Mouse (Mus musculus) CD4-positive naive resting alpha-beta T cell, adult 76 days (primary cell): Measurements from ENCODE around the gene Olfr1375. TPM values are rescaled to one million over a fixed set of nuclear protein-coding genes. Genes with fewer than 3 reads are reported as not detected.

Source experiments
- total RNA-seq: library from RNA; stranded (reverse); gene quantifications from one replicate; pipeline ENCODE4 v1.2.4, GENCODE M21; 2023

Gene Olfr1375
- total RNA-seq = not detected

GRCm38 (mm10) chr11:51047809-51048208 lies at the start of gene Olfr1375:
Gene Olfr1375 (plus strand): TSS chr11:51048109.

GRCm38 (mm10) chr11:51003296-51003695 lies 44.6 kb upstream of the Olfr1375 start, which contains the start of gene Olfr51:
Gene Olfr51 (plus strand): TSS chr11:51003596.

GRCm38 (mm10) chr11:51013936-51014335 lies 34.0 kb upstream of the Olfr1375 start, which contains the start of gene Olfr54:
Gene Olfr54 (plus strand): TSS chr11:51014236.

GRCm38 (mm10) chr11:51059151-51059571 lies 11.3 kb downstream of the Olfr1375 start, which contains the start of gene Zfp354a:
Gene Zfp354a (plus strand): TSS chr11:51059257.

Other genes with a start within 250 kb of the Olfr1375 start
- gene Zfp354c, start 220.4 kb upstream of the Olfr1375 start, total RNA-seq = 7.1 TPM
- gene Zfp879, start 206.6 kb upstream of the Olfr1375 start, total RNA-seq = 0.32 TPM
- gene Grm6, start 197.4 kb upstream of the Olfr1375 start, total RNA-seq = 3.1 TPM
- gene Zfp454, start 160.5 kb upstream of the Olfr1375 start, total RNA-seq = not detected
- 4.1 TPM for gene Zfp2, start 131.9 kb upstream of the Olfr1375 start, total RNA-seq
- not detected for gene Zfp354b, start 116.5 kb upstream of the Olfr1375 start, total RNA-seq
- gene 4933414I15Rik, start 104.3 kb upstream of the Olfr1375 start, total RNA-seq = not detected
- not detected for gene Prop1, start 94.3 kb upstream of the Olfr1375 start, total RNA-seq
- not detected for gene Olfr1378, start 81.6 kb upstream of the Olfr1375 start, total RNA-seq
- gene Olfr1377, start 66.1 kb upstream of the Olfr1375 start, total RNA-seq = not detected
- not detected for gene Olfr51, start 44.5 kb upstream of the Olfr1375 start, total RNA-seq
- gene Olfr54, start 33.9 kb upstream of the Olfr1375 start, total RNA-seq = not detected
- gene Zfp354a, start 11.1 kb downstream of the Olfr1375 start, total RNA-seq = not detected
- not detected for gene Gm12569, start 172.4 kb downstream of the Olfr1375 start, total RNA-seq
- gene Clk4, start 213.6 kb downstream of the Olfr1375 start, total RNA-seq = 376 TPM
- not detected for gene BC049762, start 214.9 kb downstream of the Olfr1375 start, total RNA-seq
- 0.73 TPM for gene Col23a1, start 241.8 kb downstream of the Olfr1375 start, total RNA-seq